Mouse (Mus musculus) small intestine, adult 2 months (tissue): ENCODE measurements around the gene Stub1.

ENCODE experiments used
- CTCF ChIP-seq: fragments of 200-500 bp; IDR thresholded peaks from 2 replicates; pipeline ENCODE4 v1.5.1; 2012; ENCODE audit warnings: low read depth, mild to moderate bottlenecking, control low read depth, inconsistent platforms, low read length, moderate library complexity, mixed read lengths; ENCODE audit not compliant: insufficient replicate concordance, insufficient read length; ENCODE audit errors: extremely low read depth
- POLR2A ChIP-seq: fragments of 200-500 bp; IDR thresholded peaks from 2 replicates; pipeline ENCODE4 v1.6.1; 2012; ENCODE audit warnings: low read depth, mild to moderate bottlenecking, control low read depth, inconsistent platforms, low read length, moderate library complexity

GRCm38 (mm10) chr17:25841117-25841880 is 8.1 kb upstream of the Stub1 start, which contains the start of gene Gm20683:
- TF ChIP-seq CTCF (no peak), POLR2A (no peak)
